Mouse (Mus musculus) urinary bladder, postnatal 14 days (tissue): Measurements from ENCODE around the gene Rxfp3.

Source experiments
- DNase-seq: peaks from one replicate; pipeline ENCODE4 v3.0.0; 2021; ENCODE audit warnings: low spot score

Gene Rxfp3

DNA sequence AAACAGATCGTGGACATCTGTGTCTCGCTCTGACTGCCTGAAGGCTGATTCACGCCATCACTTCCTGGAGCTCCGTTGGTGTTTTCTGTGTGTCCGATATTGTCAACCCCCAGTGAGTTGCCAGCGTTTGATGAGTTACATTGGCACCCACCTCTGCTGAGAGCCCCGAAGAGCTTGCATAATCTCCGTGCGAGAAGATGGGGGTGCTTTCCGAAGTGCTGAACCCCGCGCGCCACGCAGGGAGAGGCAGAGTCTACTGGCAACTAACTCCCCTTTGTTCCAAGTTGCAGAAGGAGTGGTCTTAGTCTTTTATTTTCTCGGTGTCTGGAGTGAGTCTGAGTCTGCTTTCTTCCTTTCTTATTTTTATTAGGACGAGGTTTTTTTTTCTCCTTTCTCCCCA is at the start of gene Rxfp3:
Gene Rxfp3, minus strand, starts transcription at position 281 of the 400 bp plus-strand sequence.
- no peak for DNase-seq

- no peak for DNase-seq
Observed at GRCm38 (mm10) chr15:11084993-11085365, 47.2 kb upstream of the Rxfp3 start.

GRCm38 (mm10) chr15:11084241-11084992 is 46.6 kb upstream of the Rxfp3 start:
- no peak for DNase-seq

DNA sequence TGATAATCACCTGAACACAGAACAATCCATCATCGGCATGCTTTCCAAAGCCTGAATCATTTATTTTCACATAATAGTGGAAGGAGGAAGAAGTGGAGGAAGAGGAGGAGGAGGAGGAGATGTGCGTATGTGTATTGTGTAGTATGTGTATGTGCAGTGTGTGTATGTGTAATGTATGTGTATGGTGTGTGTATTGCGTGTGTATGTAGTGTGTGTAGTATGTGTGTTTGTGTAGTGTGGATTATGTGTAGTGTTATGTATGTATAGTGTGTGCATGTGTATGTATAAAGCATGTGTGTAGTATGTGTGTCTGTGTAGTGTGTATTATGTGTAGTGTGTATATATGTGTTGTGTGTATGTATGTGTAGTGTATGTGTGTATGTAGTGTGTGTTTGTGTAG is 45.9 kb upstream of the Rxfp3 start:
- DNase-seq = no peak

DNA sequence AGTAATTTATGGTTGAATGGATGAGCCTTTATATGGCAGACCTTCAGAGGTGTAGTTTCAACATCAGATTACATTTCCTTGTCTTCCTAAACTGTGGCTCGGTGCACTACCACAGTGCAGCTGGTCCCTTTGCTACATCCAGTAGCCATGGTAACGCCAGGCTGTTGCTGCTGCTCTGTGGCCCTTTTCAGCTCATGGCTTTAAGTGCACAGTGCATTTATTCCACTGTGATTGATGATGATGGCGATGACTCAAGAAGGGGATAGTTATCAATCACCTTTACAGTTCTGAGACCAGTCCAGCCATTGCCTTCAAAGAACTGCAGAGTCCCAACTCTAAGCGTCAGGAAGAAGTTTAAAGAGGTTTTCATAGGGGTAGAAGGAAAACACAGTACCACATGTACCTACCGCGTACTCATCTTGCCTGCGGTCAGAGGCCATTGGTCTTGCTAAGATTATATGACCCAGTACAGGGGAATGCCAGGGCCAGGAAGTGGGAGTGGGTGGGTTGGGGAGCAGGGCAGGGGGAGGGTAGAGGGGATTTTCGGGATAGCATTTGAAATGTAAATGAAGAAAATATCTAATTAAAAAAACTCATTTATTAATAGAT is 45.3 kb upstream of the Rxfp3 start:
- DNase-seq = no peak

DNA sequence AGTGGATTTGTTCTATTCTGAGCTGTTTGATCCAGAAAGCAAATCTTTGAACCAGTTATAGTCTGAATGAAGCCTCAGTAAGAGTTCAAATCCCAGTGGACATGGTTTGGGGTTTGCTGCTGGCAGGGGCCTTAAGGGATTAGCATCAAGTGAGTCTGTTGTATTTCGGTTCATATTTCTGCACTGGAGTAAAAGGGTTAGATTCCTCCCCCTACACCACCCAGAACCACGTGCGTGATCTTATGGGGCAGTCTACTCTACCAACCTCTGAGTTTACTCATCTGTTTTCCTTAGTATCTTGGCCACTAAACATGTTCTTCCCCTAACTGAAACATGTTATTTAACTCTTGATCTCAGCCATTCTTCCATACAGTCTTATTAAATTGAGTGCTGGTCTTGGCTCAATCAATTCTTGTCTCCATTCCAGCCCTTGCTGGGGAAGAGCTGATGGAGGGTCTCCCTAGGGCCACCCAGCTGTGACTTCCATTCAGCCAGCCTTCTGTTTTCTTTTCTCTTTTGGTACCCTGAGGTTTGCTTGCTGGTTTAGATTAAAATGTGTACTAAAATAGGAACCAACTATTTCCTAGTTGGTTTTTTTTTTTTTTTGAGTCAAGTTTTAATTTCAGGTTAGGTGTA is 38.1 kb upstream of the Rxfp3 start:
- no peak for DNase-seq

GRCm38 (mm10) chr15:11067891-11068290 is 30.1 kb upstream of the Rxfp3 start:
- no peak for DNase-seq

DNA sequence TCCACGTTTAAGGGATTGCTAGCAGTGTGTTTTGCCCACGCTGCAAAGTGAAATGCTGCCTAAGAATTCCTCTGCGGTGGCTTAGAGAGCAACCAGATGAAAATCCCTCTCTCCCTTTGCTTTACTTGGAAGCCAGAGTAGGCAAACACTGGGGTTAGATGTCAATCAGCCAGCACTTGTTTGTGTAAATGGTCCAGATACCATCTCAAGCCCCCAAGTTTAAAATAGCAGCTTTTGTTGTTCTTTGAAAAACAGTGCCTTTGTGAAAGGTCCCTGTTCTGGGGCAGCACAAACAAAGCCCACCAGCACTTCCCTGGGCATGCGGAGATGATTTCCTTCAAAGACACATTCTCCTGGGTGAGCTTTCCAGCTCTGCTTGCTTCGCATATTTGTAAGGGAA is 28.5 kb upstream of the Rxfp3 start:
- DNase-seq = no peak

DNA sequence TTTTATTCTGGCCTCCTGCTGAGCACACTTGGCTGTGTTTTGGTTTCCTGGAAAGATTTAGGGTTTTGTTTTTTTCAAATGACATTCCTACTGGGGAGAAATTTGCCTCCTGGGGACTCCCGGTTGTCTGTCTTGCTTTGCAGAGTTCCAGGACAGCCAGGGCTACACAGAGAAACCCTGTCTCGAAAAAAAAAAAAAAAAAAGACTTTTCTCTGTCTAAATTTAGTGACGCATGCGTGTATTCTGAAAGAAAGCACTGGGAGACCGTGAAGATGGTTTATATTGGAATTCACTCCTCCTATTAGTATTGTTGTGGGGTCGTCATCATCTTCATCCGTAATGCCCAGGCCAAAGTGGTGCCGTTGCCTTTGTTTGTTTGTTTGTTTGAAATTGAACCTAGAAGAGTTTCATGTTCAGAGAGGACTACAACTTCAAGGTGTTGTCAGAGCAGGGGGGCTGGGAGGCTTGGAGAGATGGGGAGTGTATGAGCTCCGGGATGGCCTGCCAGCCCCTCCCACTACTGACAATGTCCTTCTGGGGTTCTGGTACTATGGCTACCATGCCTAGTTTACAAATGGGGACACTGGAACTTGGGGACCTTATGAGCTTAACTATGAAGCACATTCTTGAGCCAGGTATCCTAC is 27.9 kb upstream of the Rxfp3 start:
- no peak for DNase-seq

- peak; percentile 67 for DNase-seq
Observed at GRCm38 (mm10) chr15:11064558-11065411, 27.0 kb upstream of the Rxfp3 start, which contains the start of gene Adamts12. Adamts12 (plus strand) TSS chr15:11064790.

- no peak for DNase-seq
Observed at GRCm38 (mm10) chr15:11064160-11064557, 26.4 kb upstream of the Rxfp3 start.

DNA sequence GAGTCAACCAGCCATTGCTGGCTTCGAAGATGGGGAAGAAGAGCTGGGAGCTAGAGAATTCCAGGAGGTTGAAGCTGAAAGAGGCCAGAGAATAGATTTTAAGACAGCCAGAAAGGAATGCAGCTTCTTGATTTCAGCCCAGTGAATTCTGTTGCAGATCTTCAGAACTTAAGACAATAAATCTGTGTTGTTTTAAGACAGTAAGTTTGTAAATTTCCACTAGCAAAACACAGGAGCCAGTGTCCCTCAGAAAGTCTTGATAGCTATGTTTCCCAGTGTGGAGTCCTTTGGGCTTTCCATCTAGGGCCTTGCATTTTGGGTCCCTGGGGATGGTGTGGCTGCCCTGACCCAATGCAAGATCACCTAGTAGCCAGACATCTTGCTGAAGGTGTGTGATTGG is 25.1 kb upstream of the Rxfp3 start:
- no peak for DNase-seq

- DNase-seq = no peak
Observed at GRCm38 (mm10) chr15:11054440-11055080, 16.8 kb upstream of the Rxfp3 start.

DNA sequence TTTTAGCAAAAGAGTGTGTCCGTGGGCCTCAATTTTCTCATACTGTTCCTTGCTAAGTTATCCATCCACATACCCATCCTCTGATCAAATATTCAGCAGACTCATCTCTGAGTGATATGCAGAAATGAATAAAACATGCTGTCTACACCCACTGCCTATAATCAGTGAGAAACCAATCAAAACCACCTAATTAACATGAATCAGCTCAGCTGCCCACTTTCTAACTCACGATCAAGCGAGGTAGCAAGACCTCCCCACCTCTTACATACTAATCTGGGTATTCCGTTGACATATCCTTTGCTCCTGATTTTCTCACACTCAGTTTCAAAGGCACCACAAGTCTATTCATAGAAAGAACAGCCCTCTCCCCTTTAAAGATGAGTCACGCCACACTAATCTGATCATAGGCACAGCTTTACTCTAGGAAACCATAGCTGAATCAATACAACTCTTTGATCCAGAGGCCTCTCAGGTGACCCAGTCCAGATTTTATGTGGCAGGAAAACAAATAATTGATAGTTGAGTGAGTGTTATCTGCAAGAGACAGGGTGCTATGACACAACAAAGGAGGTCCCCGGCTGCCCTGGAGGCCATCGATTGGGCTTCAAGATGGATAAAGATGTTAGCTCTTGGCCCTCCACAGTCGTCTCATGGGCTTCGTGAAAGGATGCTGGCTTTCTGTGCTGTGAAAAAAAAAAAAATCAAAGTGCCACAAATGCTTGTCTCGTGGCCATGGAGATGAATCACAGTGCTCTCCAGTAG is 16.1 kb upstream of the Rxfp3 start:
- DNase-seq = no peak

DNA sequence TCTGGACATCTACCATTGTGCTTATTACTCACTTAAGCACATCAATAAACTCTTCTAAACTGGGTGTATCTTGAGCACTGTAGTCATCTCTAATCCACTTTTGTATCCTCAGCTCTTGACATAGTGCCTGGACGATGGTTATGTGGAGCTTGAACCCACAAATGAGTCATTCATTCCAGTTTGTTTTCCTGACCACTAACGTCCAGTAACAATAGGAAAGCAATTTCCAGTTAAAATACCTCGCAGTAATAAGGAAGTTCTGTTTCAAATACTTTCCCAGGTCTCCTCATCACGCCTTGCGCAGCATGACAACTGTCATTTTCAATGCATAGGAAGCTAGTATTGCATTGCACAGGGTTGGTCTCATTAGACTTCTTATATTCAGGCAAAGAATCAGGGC is 5.0 kb upstream of the Rxfp3 start:
- no peak for DNase-seq

DNA sequence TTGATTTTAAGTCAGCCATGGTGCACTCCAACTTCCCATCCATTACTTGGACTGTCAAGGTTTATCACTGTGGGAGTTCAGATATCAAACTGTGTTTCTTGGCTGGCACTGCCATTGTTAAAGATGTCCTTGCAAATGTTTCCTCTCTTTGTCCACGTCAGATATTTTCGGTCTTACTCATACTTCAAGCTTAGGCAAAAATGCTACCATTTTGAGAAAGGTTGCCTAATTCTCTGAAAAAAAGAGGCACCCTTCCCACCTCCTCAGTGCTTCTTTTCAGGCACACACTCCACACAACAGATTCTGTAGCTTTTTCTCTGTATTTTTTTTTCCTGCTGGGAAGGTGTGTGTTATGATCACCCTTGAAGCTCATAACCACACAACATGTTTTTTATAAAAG is 3.4 kb upstream of the Rxfp3 start:
- DNase-seq = no peak

DNA sequence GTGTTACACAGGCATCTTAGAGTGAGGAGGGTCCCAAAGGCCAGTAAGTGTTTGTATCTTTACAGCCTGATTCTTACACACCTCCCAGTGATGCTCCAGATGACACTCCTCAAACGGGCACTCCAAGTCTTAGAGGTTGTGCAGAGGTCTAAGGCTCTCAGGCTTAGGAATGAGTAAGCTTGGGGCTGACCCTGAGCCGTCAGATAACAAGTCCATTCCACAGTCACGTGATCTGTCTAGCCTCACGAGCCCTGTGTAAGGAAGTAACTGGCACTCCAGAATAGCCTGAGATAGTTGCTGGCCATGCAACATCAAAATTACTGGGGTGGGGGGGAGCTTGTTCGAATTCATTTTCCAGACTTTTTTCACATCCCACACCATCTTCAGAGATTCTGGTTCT is 2.3 kb upstream of the Rxfp3 start:
- no peak for DNase-seq

GRCm38 (mm10) chr15:11038476-11038875 is 685 bp upstream of the Rxfp3 start:
- peak; percentile 43 for DNase-seq

DNA sequence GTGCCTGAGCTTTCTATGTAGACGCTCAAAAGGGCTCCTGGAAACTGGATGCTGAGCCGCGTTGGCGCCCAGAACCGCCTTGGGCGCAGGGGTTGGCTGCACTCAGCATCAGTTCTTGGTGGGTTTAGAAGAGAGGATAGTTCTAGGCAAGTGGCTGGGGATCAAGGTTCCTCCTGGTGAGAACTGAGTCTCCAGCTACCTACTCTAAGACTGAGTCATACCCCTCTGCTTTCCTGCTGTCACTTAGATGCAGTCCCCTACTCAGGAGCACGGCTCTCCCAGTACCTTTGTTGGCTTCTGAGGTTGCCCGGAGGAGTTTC is 455 bp downstream of the Rxfp3 start:
- DNase-seq = no peak

DNA sequence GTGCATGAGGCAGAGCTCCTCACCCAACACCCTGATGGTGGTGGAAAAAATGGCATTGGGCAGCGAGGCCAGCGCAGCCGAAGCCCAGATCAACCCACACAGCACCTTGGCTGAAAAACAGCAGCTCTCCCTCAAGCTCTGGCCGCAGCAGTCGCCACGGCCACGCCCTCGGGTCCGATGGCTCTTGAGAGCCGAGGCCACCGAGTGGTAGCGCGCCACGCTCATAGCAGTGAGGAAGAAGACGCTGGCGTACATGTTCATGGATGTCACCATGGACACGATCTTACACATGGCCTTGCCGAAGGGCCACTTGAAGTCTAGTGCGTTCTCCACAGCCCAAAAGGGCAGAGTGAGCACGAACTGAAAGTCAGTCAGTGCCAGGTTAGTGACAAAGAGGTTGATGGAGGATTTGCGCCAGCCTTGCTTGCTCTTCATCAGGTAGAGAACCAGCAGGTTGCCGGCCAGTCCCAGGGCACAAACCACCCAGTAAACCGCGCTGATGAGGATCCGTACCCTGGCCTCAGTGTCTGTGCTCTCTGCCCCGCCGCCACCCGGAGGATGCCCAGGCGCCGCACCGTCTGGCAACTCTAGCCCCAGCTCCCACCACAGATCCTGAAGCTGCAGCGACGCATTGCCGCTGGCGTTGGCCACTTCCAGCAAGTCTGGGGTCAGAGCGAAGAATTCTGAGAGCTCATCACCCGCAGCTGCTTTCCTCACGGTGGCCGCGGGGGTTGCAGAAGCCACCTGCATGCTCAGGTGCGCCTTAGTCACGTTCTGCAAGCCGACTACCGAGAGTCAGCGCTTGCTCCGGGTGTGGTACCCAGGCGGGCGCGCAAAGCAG is 1.0 kb downstream of the Rxfp3 start:
- DNase-seq = no peak
